Mouse (Mus musculus): ENCODE measurements around the gene Tsr3. TPM values are rescaled to one million over a fixed set of nuclear protein-coding genes. Genes with fewer than 3 reads are reported as not detected.

The Tsr3 gene
- polyA plus RNA-seq, 1 experiment from 2014 or later = 74.6 TPM

DNA sequence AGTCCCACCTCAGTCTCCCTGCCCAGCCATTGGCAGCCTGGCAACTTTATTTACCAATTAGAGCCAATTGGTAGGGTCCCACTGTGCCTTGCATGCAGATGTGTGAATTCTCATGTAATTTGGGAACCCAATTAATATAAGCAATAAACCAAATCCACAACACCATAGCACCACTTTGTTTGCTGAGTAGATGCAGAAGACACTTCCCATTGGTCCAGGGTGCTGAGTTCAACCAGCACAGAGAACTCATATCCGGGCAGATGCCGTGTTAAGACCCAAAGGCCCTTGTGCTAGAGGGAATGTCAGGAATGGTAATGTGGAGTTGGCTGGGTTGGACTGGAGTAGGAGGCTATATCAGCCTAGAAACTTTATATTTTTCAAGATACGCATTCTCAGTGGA, 35.9 kb downstream of the Tsr3 start:
- DNase-seq (ENCODE audit: low spot score) = no peak
- WGBS = 94% methylated on average over 3 of the region's 3 CpGs
- Histone ChIP-seq H3K27me3 (ENCODE audit: low read depth, poor library complexity, severe bottlenecking) (no peaks in the 10 kb centered on the region), H3K36me3 (peaks cover 12% of the 10 kb centered on the region), H3K27ac (replicated peaks) (no peak overlapping the region), H3K4me3 (no peak overlapping the region), H3K9me3 (replicated peaks) (no peaks in the 10 kb centered on the region), H3K4me1 (peaks cover 23% of the 10 kb centered on the region)

DNA sequence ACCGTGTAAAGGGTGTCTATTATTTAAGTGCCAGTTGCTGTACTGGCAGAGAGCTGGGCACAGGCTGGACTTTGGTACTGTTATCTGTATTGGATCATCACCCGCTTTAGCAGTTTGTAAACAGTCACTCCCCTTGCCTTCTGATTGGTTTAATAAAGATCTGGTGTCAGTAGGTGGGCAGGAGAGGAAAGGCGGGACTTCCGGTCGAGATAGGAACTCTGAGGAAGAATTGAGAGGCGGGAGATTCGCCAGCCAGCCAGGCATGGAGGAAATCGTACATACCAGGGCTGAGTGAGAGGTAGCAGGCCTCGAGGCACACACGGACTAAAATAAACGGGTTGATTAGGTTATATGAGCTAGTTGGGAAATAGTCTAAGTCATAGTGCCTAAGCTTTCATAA, 42.2 kb downstream of the Tsr3 start:
- Histone ChIP-seq H3K4me3 (no peak overlapping the region), H3K9me3 (replicated peaks) (no peaks in the 10 kb centered on the region), H3K4me1 (no peaks in the 10 kb centered on the region), H3K27me3 (ENCODE audit: low read depth, poor library complexity, severe bottlenecking) (no peaks in the 10 kb centered on the region), H3K27ac (replicated peaks) (no peak overlapping the region), H3K36me3 (no peaks in the 10 kb centered on the region)
- 45% methylated on average over 11 of the region's 11 CpGs for WGBS
- no peak for DNase-seq (ENCODE audit: low spot score)

DNA sequence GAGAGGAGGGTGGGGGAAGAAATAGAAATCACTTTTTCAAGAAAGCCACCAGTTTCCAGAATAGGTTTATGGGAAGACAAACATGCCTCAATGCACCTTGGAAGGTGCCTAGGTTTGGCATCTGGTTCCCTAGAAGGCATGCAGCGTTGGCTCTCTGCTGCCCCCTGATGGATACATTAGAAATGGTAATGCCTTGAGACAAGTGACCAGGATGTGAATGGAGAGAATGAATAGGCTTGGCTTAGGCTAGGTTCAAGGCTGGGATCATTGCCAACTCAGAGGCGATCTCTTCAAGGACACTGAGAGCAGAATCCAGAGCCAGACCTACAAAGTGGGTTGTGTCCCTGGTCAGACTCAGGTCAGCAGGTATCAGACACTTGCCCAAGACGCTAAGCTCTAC, 45.1 kb downstream of the Tsr3 start:
- H3K9me3 ChIP-seq (replicated peaks) = no peaks in the 10 kb centered on the region
- WGBS = 17% methylated on average over 3 of the region's 3 CpGs
- H3K4me3 ChIP-seq = no peak overlapping the region

DNA sequence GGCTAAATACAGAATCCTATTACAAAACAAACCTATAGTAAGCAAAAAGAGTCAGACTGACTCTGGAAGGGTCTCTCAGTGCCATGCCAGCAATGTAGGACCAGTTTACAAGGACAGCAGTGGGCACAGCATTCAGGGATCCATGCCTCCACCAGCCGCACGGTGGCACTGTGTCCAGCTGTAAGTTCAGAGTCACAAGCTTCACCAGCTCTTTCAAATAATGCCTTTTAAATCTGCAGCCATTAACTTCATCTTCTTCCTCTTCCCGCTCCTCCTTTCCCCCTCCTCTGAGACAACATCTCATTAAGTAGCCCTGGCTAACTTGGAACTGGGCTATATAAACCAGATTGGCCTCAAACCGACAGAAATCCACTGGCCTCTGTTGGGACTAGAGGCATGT, 48.9 kb downstream of the Tsr3 start:
- no peaks in the 10 kb centered on the region for H3K4me1 ChIP-seq
- DNase-seq (ENCODE audit: low spot score) = peak; percentile 44
- 29% methylated on average over 4 of the region's 4 CpGs for WGBS
- H3K36me3 ChIP-seq = no peaks in the 10 kb centered on the region
- no peaks in the 10 kb centered on the region for H3K9me3 ChIP-seq (replicated peaks)
- no peaks in the 10 kb centered on the region for H3K27me3 ChIP-seq (ENCODE audit: low read depth, poor library complexity, severe bottlenecking)
- H3K27ac ChIP-seq (replicated peaks) = no peak overlapping the region
- no peak overlapping the region for H3K4me3 ChIP-seq

More for the DNA sequence above, 45.1 kb downstream of the Tsr3 start:
- no peaks in the 10 kb centered on the region for H3K4me1 ChIP-seq
- peak; percentile 61 for DNase-seq (ENCODE audit: low spot score)
- H3K36me3 ChIP-seq = no peaks in the 10 kb centered on the region
- no peaks in the 10 kb centered on the region for H3K27me3 ChIP-seq (ENCODE audit: low read depth, poor library complexity, severe bottlenecking)
- no peak overlapping the region for H3K27ac ChIP-seq (replicated peaks)

DNA sequence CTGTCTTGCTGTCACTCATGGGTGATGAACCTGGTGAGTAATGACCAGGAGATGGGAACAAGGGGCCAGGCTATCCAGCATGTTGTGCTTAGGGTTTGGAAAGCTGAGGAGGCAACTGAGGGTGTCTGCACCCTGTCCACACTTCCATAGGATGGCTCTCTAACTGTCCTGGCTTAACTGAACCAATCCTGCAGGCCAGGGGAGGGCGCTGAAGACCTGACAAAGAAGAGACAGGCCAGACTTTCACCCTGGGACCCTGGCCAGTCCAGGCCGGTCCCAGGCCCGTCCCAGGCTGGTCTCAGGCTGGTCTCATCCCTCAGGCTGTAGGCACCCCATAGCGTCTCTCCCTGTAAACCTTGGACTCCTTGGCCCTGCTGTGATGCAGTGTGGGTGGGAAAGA, 50.4 kb downstream of the Tsr3 start:
- H3K4me3 ChIP-seq = no peak overlapping the region
- no peak overlapping the region for H3K27ac ChIP-seq (replicated peaks)
- 29% methylated on average over 4 of the region's 4 CpGs for WGBS
- no peaks in the 10 kb centered on the region for H3K27me3 ChIP-seq (ENCODE audit: low read depth, poor library complexity, severe bottlenecking)
- no peak for DNase-seq (ENCODE audit: low spot score)
- H3K9me3 ChIP-seq (replicated peaks) = no peaks in the 10 kb centered on the region
- H3K4me1 ChIP-seq = no peaks in the 10 kb centered on the region
- H3K36me3 ChIP-seq = no peaks in the 10 kb centered on the region

Small RNA genes within 50 kb of the gene (microRNA-seq; reads per million reads assigned to microRNA genes)
- gene Mir3547 = 2.4 reads per million

Other genes starting within 250 kb of the Tsr3 start
- gene Cramp1l, start 224.4 kb upstream of the Tsr3 start, polyA plus RNA-seq (2016; fragmentation: Nextera tagmentation; extraction: Ambion mirVana) = 6.8 and 8.5 TPM in 2 replicates
- gene Ift140, start 224.1 kb upstream of the Tsr3 start, polyA plus RNA-seq (2016; fragmentation: Nextera tagmentation; extraction: Ambion mirVana) = 27.0 and 34.9 TPM in 2 replicates
- gene Tmem204, start 156.6 kb upstream of the Tsr3 start, polyA plus RNA-seq (2016; fragmentation: Nextera tagmentation; extraction: Ambion mirVana) = 10.7 and 12.7 TPM in 2 replicates
- 51.2 and 51.5 TPM in 2 replicates for gene Telo2, start 124.2 kb upstream of the Tsr3 start, polyA plus RNA-seq (2016; fragmentation: Nextera tagmentation; extraction: Ambion mirVana)
- gene Ptx4, start 119.4 kb upstream of the Tsr3 start, polyA plus RNA-seq (2016; fragmentation: Nextera tagmentation; extraction: Ambion mirVana) = not detected in 2 replicates
- gene Clcn7, start 106.8 kb upstream of the Tsr3 start, polyA plus RNA-seq (2016; fragmentation: Nextera tagmentation; extraction: Ambion mirVana) = 23.1 and 26.4 TPM in 2 replicates
- gene Ccdc154, start 77.7 kb upstream of the Tsr3 start, polyA plus RNA-seq (2016; fragmentation: Nextera tagmentation; extraction: Ambion mirVana) = not detected in 2 replicates
- not detected in 2 replicates for gene Gm38655, start 64.7 kb upstream of the Tsr3 start, polyA plus RNA-seq (2016; fragmentation: Nextera tagmentation; extraction: Ambion mirVana)
- 37.3 and 37.7 TPM in 2 replicates for gene BC003965, start 55.6 kb upstream of the Tsr3 start, polyA plus RNA-seq (2016; fragmentation: Nextera tagmentation; extraction: Ambion mirVana)
- gene Unkl, start 51.8 kb upstream of the Tsr3 start, polyA plus RNA-seq (2016; fragmentation: Nextera tagmentation; extraction: Ambion mirVana) = 8.4 and 9.7 TPM in 2 replicates
- 67.0 and 75.3 TPM in 2 replicates for gene Gnptg, start within 50 bp of the Tsr3 start, polyA plus RNA-seq (2016; fragmentation: Nextera tagmentation; extraction: Ambion mirVana)
- gene Baiap3, start 16.2 kb downstream of the Tsr3 start, polyA plus RNA-seq (2016; fragmentation: Nextera tagmentation; extraction: Ambion mirVana) = 2.3 and 2.4 TPM in 2 replicates
- 879 and 915 TPM in 2 replicates for gene Ube2i, start 34.5 kb downstream of the Tsr3 start, polyA plus RNA-seq (2016; fragmentation: Nextera tagmentation; extraction: Ambion mirVana)
- not detected in 2 replicates for gene Prss34, start 58.2 kb downstream of the Tsr3 start, polyA plus RNA-seq (2016; fragmentation: Nextera tagmentation; extraction: Ambion mirVana)
- not detected in 2 replicates for gene Prss28, start 68.5 kb downstream of the Tsr3 start, polyA plus RNA-seq (2016; fragmentation: Nextera tagmentation; extraction: Ambion mirVana)
- not detected in 2 replicates for gene Prss29, start 78.5 kb downstream of the Tsr3 start, polyA plus RNA-seq (2016; fragmentation: Nextera tagmentation; extraction: Ambion mirVana)
- gene Tpsab1, start 105.4 kb downstream of the Tsr3 start, polyA plus RNA-seq (2016; fragmentation: Nextera tagmentation; extraction: Ambion mirVana) = not detected in 2 replicates
- gene Tpsb2, start 126.1 kb downstream of the Tsr3 start, polyA plus RNA-seq (2016; fragmentation: Nextera tagmentation; extraction: Ambion mirVana) = not detected in 2 replicates
- not detected in 2 replicates for gene Tpsg1, start 129.1 kb downstream of the Tsr3 start, polyA plus RNA-seq (2016; fragmentation: Nextera tagmentation; extraction: Ambion mirVana)
- gene Cacna1h, start 193.6 kb downstream of the Tsr3 start, polyA plus RNA-seq (2016; fragmentation: Nextera tagmentation; extraction: Ambion mirVana) = 2.1 and 3.6 TPM in 2 replicates
- 0.17 and 0.38 TPM in 2 replicates for gene Tekt4, start 214.4 kb downstream of the Tsr3 start, polyA plus RNA-seq (2016; fragmentation: Nextera tagmentation; extraction: Ambion mirVana)